Mouse (Mus musculus) embryonic facial prominence, embryonic 14.5 days (tissue): ENCODE measurements around the gene Cdca7l. TPM values are rescaled to one million over a fixed set of nuclear protein-coding genes. Genes with fewer than 3 reads are reported as not detected.

Experiments
- ATAC-seq: fragments of 200-750 bp; cut with Nextera tagmentation; 2 replicates; pipeline ENCODE4 v1.8.0; 2017; ENCODE audit warnings: low read depth, moderate number of reproducible peaks, moderate TSS enrichment
- DNase-seq: peaks from one replicate; pipeline ENCODE4 v3.0.0-alpha.2; 2015; ENCODE audit warnings: low spot score
- H3K27ac ChIP-seq: fragments of 300-500 bp; sonication (generic); replicated peaks from 2 replicates; pipeline ENCODE4 v1.5.1; 2014; ENCODE audit warnings: low read depth, mild to moderate bottlenecking, low read length, moderate library complexity
- H3K27me3 ChIP-seq: fragments of 300-500 bp; sonication (generic); replicated peaks from 2 replicates; pipeline ENCODE4 v1.6.1; 2014; ENCODE audit warnings: low read length; ENCODE audit not compliant: control insufficient read depth, insufficient read depth
- H3K36me3 ChIP-seq: fragments of 300-500 bp; sonication (generic); 2 replicates; pipeline ENCODE4 v1.6.1; 2014; ENCODE audit warnings: low read length, mixed read lengths; ENCODE audit not compliant: control insufficient read depth, insufficient read depth
- H3K4me1 ChIP-seq: fragments of 300-500 bp; sonication (generic); 2 replicates; pipeline ENCODE4 v1.6.1; 2014; ENCODE audit warnings: antibody characterized with exemption, low read length; ENCODE audit not compliant: control insufficient read depth, insufficient read depth
- H3K4me2 ChIP-seq: fragments of 300-500 bp; sonication (generic); 2 replicates; pipeline ENCODE4 v1.6.1; 2014; ENCODE audit warnings: low read depth, mild to moderate bottlenecking, low read length, moderate library complexity, mixed read lengths
- H3K4me3 ChIP-seq: fragments of 300-500 bp; sonication (generic); 2 replicates; pipeline ENCODE4 v1.5.1; 2014; ENCODE audit warnings: low read depth, mild to moderate bottlenecking, low read length
- H3K9ac ChIP-seq: fragments of 300-500 bp; sonication (generic); 2 replicates; pipeline ENCODE4 v1.6.1; 2014; ENCODE audit warnings: low read depth, mild to moderate bottlenecking, low read length, moderate library complexity, mixed read lengths
- H3K9me3 ChIP-seq: fragments of 300-500 bp; sonication (generic); 2 replicates; pipeline ENCODE4 v1.6.1; 2016; ENCODE audit warnings: low read length; ENCODE audit not compliant: control insufficient read depth
- WGBS: fragments of 180-500 bp; shearing (Covaris S2); extraction: QIAGEN DNeasy Blood & Tissue Kit; methylation state at CpG from one replicate; pipeline ENCODE4 v1.1.7; 2014; 5-methylcytosine and 5-hydroxymethylcytosine counted together
- polyA plus RNA-seq: library from polyadenylated mRNA; unstranded; fragments of >200 nt; fragmentation: Nextera tagmentation; extraction: Ambion mirVana; gene quantifications from 2 replicates; pipeline ENCODE4 v1.2.1, GENCODE M21; 2014

Gene Cdca7l
- polyA plus RNA-seq, 1 experiment from 2014 or later = 27.8 TPM

- DNase-seq = no peak
- no peak overlapping the region for H3K4me3 ChIP-seq
These were observed 16.8 kb downstream of the Cdca7l start for GRCm38 (mm10) chr12:117820859-117821221.

DNA sequence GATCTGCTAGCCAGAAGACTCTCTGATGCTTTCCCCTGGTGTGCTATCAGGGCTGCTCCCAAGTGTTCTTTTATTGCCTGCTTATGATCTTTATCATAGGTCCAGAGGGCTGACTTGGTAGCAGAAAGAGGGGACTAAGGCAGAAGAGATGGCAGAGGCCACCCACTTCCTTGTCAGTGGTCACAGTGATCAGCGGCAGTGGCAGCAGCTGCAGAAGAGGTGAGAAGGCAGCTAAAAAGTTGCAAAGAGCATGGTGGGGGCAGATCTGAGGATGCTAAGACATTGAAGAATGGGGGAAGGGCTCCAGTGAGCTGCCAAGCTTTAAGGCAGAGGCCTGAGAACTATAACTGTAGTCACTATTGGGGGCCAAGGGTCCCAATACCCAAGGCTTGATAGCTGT is 17.3 kb downstream of the Cdca7l start:
- Histone ChIP-seq H3K9me3 (no peaks in the 10 kb centered on the region), H3K27ac (no peak overlapping the region), H3K27me3 (no peaks in the 10 kb centered on the region), H3K36me3 (no peaks in the 10 kb centered on the region), H3K4me2 (no peak overlapping the region), H3K9ac (no peak overlapping the region), H3K4me1 (no peaks in the 10 kb centered on the region), H3K4me3 (no peak overlapping the region)
- DNase-seq (no peak), ATAC-seq (no peak)
- 71% methylated on average over 1 of the region's 1 CpGs for WGBS

More at GRCm38 (mm10) chr12:117820859-117821221, 16.8 kb downstream of the Cdca7l start:
- Histone ChIP-seq H3K27ac (no peak overlapping the region), H3K4me2 (no peak overlapping the region), H3K9ac (no peak overlapping the region), H3K4me1 (no peaks in the 10 kb centered on the region), H3K9me3 (no peaks in the 10 kb centered on the region), H3K36me3 (no peaks in the 10 kb centered on the region), H3K27me3 (no peaks in the 10 kb centered on the region)
- no peak for ATAC-seq

DNA sequence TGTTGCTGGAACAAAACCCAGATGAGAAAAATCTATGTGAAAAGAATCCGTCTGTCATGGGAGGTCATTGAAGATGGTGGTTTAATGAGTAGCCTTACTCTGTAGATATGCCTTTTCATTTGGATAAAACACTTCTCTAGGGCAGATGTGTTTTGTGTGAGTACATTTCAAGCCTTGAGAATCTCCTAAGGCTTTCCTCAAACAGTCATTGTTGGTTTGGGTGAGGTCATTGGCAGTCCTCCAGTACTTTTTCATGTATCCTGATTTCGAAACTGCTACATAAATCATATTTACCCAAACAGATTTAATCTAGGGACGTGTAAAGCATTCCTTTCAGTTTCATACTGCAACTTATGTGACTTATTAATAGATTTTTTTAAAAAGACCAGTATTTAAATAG is 24.3 kb downstream of the Cdca7l start:
- WGBS = 77% methylated on average over 3 of the region's 3 CpGs

GRCm38 (mm10) chr12:117831351-117831961 is 27.4 kb downstream of the Cdca7l start:
- H3K27ac ChIP-seq = no peak overlapping the region
- 57% methylated on average over 8 of the region's 8 CpGs for WGBS
- H3K36me3 ChIP-seq = no peaks in the 10 kb centered on the region
- no peaks in the 10 kb centered on the region for H3K27me3 ChIP-seq
- DNase-seq = no peak
- H3K4me1 ChIP-seq = no peaks in the 10 kb centered on the region
- no peak overlapping the region for H3K4me2 ChIP-seq
- no peak overlapping the region for H3K9ac ChIP-seq
- no peak for ATAC-seq
- no peaks in the 10 kb centered on the region for H3K9me3 ChIP-seq
- no peak overlapping the region for H3K4me3 ChIP-seq

More for the DNA sequence above, 24.3 kb downstream of the Cdca7l start:
- Histone ChIP-seq H3K4me1 (no peaks in the 10 kb centered on the region), H3K27ac (no peak overlapping the region), H3K4me2 (no peak overlapping the region), H3K27me3 (no peaks in the 10 kb centered on the region), H3K9me3 (no peaks in the 10 kb centered on the region), H3K4me3 (no peak overlapping the region), H3K9ac (no peak overlapping the region), H3K36me3 (no peaks in the 10 kb centered on the region)
- ATAC-seq (no peak), DNase-seq (no peak)

DNA sequence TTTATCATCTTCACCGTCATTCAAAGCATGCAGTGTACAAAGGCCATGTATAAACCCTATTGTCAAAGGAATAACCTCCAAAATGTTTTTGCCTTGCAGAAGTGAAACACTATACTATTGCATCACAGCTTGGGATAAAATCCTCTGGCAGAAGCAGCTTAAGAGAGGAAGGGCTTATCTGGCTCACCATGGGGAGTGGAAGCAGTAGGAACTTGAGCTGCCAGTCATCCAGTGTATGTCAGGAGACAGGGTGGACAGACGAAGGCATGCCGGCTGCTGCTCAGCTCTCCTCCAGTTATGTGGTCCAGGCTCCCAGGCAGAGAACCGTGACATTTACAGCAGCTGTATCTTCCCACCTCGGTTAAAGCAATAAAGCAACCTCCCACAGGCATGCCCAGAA is 28.1 kb downstream of the Cdca7l start:
- DNase-seq (peak; percentile 27), ATAC-seq (no peak)
- Histone ChIP-seq H3K4me3 (no peak overlapping the region), H3K9me3 (no peaks in the 10 kb centered on the region), H3K27ac (no peak overlapping the region), H3K27me3 (no peaks in the 10 kb centered on the region), H3K4me1 (no peaks in the 10 kb centered on the region), H3K36me3 (no peaks in the 10 kb centered on the region), H3K4me2 (no peak overlapping the region), H3K9ac (no peak overlapping the region)
- 32% methylated on average over 5 of the region's 5 CpGs for WGBS

- no peak for DNase-seq
- H3K4me3 ChIP-seq = no peak overlapping the region
- H3K9ac ChIP-seq = no peak overlapping the region
- no peak for ATAC-seq
- no peaks in the 10 kb centered on the region for H3K9me3 ChIP-seq
- no peak overlapping the region for H3K27ac ChIP-seq
- H3K27me3 ChIP-seq = no peaks in the 10 kb centered on the region
- H3K4me2 ChIP-seq = no peak overlapping the region
- no peaks in the 10 kb centered on the region for H3K4me1 ChIP-seq
- H3K36me3 ChIP-seq = no peaks in the 10 kb centered on the region
- 67% methylated on average over 2 of the region's 2 CpGs for WGBS
These were observed 30.6 kb downstream of the Cdca7l start for GRCm38 (mm10) chr12:117834652-117835051.

DNA sequence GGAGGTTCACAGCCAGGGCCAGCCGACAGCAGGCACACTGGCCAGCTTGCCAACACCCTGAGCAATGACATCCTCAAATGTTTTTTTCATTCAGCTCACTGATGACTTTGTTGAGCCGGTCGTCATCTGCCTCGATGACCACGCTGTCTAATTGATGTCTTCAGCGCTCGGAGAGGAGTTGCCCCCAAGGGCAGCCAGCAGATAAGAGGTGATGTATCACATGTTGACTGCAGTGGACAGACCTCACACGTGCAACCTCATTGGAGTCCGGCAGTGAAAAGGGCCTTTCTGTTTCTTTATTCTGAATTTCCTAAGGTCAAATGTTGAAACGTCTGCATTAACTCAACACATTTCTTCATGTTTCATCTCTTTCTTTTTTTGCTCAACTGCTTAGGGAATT is 31.3 kb downstream of the Cdca7l start:
- ATAC-seq = no peak

GRCm38 (mm10) chr12:117837376-117837775 is 33.3 kb downstream of the Cdca7l start:
- no peaks in the 10 kb centered on the region for H3K9me3 ChIP-seq
- H3K9ac ChIP-seq = no peak overlapping the region
- DNase-seq (no peak), ATAC-seq (no peak)
- H3K4me1 ChIP-seq = no peaks in the 10 kb centered on the region
- WGBS = 83% methylated on average over 4 of the region's 4 CpGs
- no peak overlapping the region for H3K4me3 ChIP-seq
- no peak overlapping the region for H3K4me2 ChIP-seq
- no peaks in the 10 kb centered on the region for H3K27me3 ChIP-seq
- H3K27ac ChIP-seq = no peak overlapping the region
- H3K36me3 ChIP-seq = no peaks in the 10 kb centered on the region

More for the DNA sequence above, 31.3 kb downstream of the Cdca7l start:
- 52% methylated on average over 10 of the region's 10 CpGs for WGBS
- no peaks in the 10 kb centered on the region for H3K4me1 ChIP-seq
- no peaks in the 10 kb centered on the region for H3K27me3 ChIP-seq
- H3K27ac ChIP-seq = no peak overlapping the region
- no peaks in the 10 kb centered on the region for H3K36me3 ChIP-seq
- H3K9me3 ChIP-seq = no peaks in the 10 kb centered on the region
- H3K4me2 ChIP-seq = no peak overlapping the region
- H3K9ac ChIP-seq = no peak overlapping the region
- no peak overlapping the region for H3K4me3 ChIP-seq
- no peak for DNase-seq

GRCm38 (mm10) chr12:117840705-117841104 is 36.6 kb downstream of the Cdca7l start:
- 82% methylated on average over 1 of the region's 1 CpGs for WGBS
- 0 out of 2 replicates have a peak, but pooled peaks cover 3% of the 10 kb centered on the region for H3K4me1 ChIP-seq
- H3K4me2 ChIP-seq = no peak overlapping the region
- DNase-seq (no peak), ATAC-seq (no peak)
- H3K9me3 ChIP-seq = no peaks in the 10 kb centered on the region
- no peaks in the 10 kb centered on the region for H3K36me3 ChIP-seq
- H3K9ac ChIP-seq = no peak overlapping the region
- H3K27me3 ChIP-seq = no peaks in the 10 kb centered on the region
- no peak overlapping the region for H3K4me3 ChIP-seq
- no peak overlapping the region for H3K27ac ChIP-seq
